Mouse (Mus musculus) forebrain, postnatal 0 days (tissue): Measurements from ENCODE around the gene Ube2s. TPM values are rescaled to one million over a fixed set of nuclear protein-coding genes. Genes with fewer than 3 reads are reported as not detected.

Experiments used
- ATAC-seq: fragments of 200-750 bp; cut with Nextera tagmentation; 2 replicates; pipeline ENCODE4 v1.8.0; 2017; ENCODE audit warnings: mild to moderate bottlenecking, moderate library complexity
- DNase-seq: peaks from one replicate; pipeline ENCODE4 v3.0.0-alpha.2; 2015
- H3K27ac ChIP-seq: fragments of 300-500 bp; sonication (generic); 2 replicates; pipeline ENCODE4 v1.5.1; 2014; ENCODE audit warnings: low read depth, mild to moderate bottlenecking, antibody characterized with exemption, low read length, moderate library complexity, mixed read lengths
- H3K27me3 ChIP-seq: fragments of 300-500 bp; sonication (generic); 2 replicates; pipeline ENCODE4 v1.6.1; 2014; ENCODE audit warnings: mild to moderate bottlenecking, low read length, mixed read lengths; ENCODE audit not compliant: insufficient read depth
- H3K36me3 ChIP-seq: fragments of 300-500 bp; sonication (generic); 2 replicates; pipeline ENCODE4 v1.6.1; 2014; ENCODE audit warnings: mild to moderate bottlenecking, moderate library complexity; ENCODE audit not compliant: insufficient read depth
- H3K4me1 ChIP-seq: fragments of 300-500 bp; sonication (generic); 2 replicates; pipeline ENCODE4 v1.6.1; 2014; ENCODE audit warnings: antibody characterized with exemption; ENCODE audit not compliant: insufficient read depth
- H3K4me2 ChIP-seq: fragments of 300-500 bp; sonication (generic); 2 replicates; pipeline ENCODE4 v1.6.1; 2014; ENCODE audit warnings: low read depth, mild to moderate bottlenecking, moderate library complexity
- H3K4me3 ChIP-seq: fragments of 300-500 bp; sonication (generic); 2 replicates; pipeline ENCODE4 v1.5.1; 2014; ENCODE audit warnings: low read depth, low read length, mixed read lengths
- H3K9ac ChIP-seq: fragments of 300-500 bp; sonication (generic); 2 replicates; pipeline ENCODE4 v1.6.1; 2014; ENCODE audit warnings: mild to moderate bottlenecking
- H3K9me3 ChIP-seq: fragments of 300-500 bp; sonication (generic); 2 replicates; pipeline ENCODE4 v1.6.1; 2016; ENCODE audit warnings: low read length
- CTCF ChIP-seq: sonication (generic); IDR thresholded peaks from 2 replicates; pipeline ENCODE4 v1.5.1; 2016; ENCODE audit warnings: antibody characterized with exemption, control low read depth, low read depth
- whole genome bisulfite sequencing: fragments of 180-500 bp; shearing (Covaris S2); extraction: QIAGEN DNeasy Blood & Tissue Kit; methylation state at CpG from one replicate; pipeline ENCODE4 v1.1.7; 2014; 5-methylcytosine and 5-hydroxymethylcytosine counted together
- polyA plus RNA-seq: library from polyadenylated mRNA; unstranded; fragments of >200 nt; fragmentation: Nextera tagmentation; extraction: Ambion mirVana; gene quantifications from 2 replicates; pipeline ENCODE4 v1.2.1, GENCODE M21; 2015
- total RNA-seq: library from RNA; depleted of rRNA; stranded (reverse); fragments of >200 nt; gene quantifications from 2 replicates; pipeline ENCODE4 v1.2.3, GENCODE M21; 2014; rRNA removed

Gene Ube2s
- total and polyA plus RNA-seq, 2 experiments from 2014 or later = 232 to 300 TPM

- 86% methylated on average over 22 of the region's 22 CpGs for WGBS
- H3K27me3 ChIP-seq = no peaks in the 10 kb centered on the region
- no peak overlapping the region for H3K27ac ChIP-seq
- TF ChIP-seq CTCF = no peak
- no peak overlapping the region for H3K9ac ChIP-seq
- peaks cover 7% of the 10 kb centered on the region; the same call in 1 of the 2 replicates for H3K4me1 ChIP-seq
- DNase-seq (no peak), ATAC-seq (no peak)
- no peak overlapping the region for H3K4me2 ChIP-seq
- H3K9me3 ChIP-seq = no peaks in the 10 kb centered on the region
- peaks cover 18% of the 10 kb centered on the region for H3K36me3 ChIP-seq
- H3K4me3 ChIP-seq = no peak overlapping the region
Observed at GRCm38 (mm10) chr7:4746326-4746980, 65.9 kb downstream of the Ube2s start.

DNA sequence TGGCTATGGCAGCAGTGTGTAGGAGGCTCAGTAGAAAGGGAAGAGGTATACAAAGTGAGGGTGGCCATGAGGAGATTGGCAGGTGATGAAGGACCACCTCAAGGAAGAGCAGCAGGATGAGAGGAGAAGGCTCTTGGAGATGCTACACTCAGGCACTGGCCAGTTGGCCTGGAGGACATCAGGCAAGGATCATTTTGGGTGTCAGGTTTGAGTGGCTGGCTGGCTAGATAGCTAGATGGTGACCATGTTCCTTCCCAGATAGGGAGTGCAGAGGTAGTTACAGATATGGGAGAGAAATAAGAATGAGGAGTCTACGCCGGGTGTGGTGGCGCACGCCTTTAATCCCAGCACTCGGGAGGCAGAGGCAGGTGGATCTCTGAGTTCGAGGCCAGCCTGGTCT is 67.5 kb downstream of the Ube2s start:
- DNase-seq (no peak), ATAC-seq (no peak)
- Histone ChIP-seq H3K27ac (no peak overlapping the region), H3K36me3 (peaks cover 18% of the 10 kb centered on the region), H3K4me1 (peaks cover 13% of the 10 kb centered on the region; the same call in 1 of the 2 replicates), H3K9ac (no peak overlapping the region), H3K9me3 (no peaks in the 10 kb centered on the region), H3K27me3 (no peaks in the 10 kb centered on the region), H3K4me2 (no peak overlapping the region), H3K4me3 (no peak overlapping the region)
- 95% methylated on average over 5 of the region's 6 CpGs for WGBS
- TF ChIP-seq CTCF = no peak

Other genes with a start within 250 kb of the Ube2s start
Only the 30 nearest of the 32 such genes appear.
- 0.54 and 2.9 TPM in 2 replicates for gene Ptprh, start 208.5 kb downstream of the Ube2s start, total RNA-seq
- gene Ptprh, start 208.5 kb downstream of the Ube2s start, polyA plus RNA-seq = 1.0 and 1.1 TPM in 2 replicates
- 10.8 and 11.8 TPM in 2 replicates for gene Tmem86b, start 181.2 kb downstream of the Ube2s start, total RNA-seq
- gene Tmem86b, start 181.2 kb downstream of the Ube2s start, polyA plus RNA-seq = 0.64 and 0.70 TPM in 2 replicates
- 89.3 and 99.1 TPM in 2 replicates for gene Ppp6r1, start 153.6 kb downstream of the Ube2s start, total RNA-seq
- 5.1 and 8.3 TPM in 2 replicates for gene Ppp6r1, start 153.6 kb downstream of the Ube2s start, polyA plus RNA-seq
- 188 and 219 TPM in 2 replicates for gene Hspbp1, start 127.5 kb downstream of the Ube2s start, total RNA-seq
- 206 and 214 TPM in 2 replicates for gene Hspbp1, start 127.5 kb downstream of the Ube2s start, polyA plus RNA-seq
- 188 and 205 TPM in 2 replicates for gene Brsk1, start 122.0 kb downstream of the Ube2s start, total RNA-seq
- gene Brsk1, start 122.0 kb downstream of the Ube2s start, polyA plus RNA-seq = 4.6 and 6.2 TPM in 2 replicates
- not detected in 2 replicates for gene Tmem150b, start 87.3 kb downstream of the Ube2s start, total RNA-seq
- 0.18 TPM in 1 of 2 replicates, not detected in the other for gene Tmem150b, start 87.3 kb downstream of the Ube2s start, polyA plus RNA-seq
- 36.8 and 59.1 TPM in 2 replicates for gene Kmt5c, start 72.5 kb downstream of the Ube2s start, total RNA-seq
- 32.3 and 35.1 TPM in 2 replicates for gene Kmt5c, start 72.5 kb downstream of the Ube2s start, polyA plus RNA-seq
- gene Cox6b2, start 59.5 kb downstream of the Ube2s start, total RNA-seq = 3.8 and 4.8 TPM in 2 replicates
- gene Cox6b2, start 59.5 kb downstream of the Ube2s start, polyA plus RNA-seq = 19.8 and 23.3 TPM in 2 replicates
- not detected in 2 replicates for gene Fam71e2, start 41.3 kb downstream of the Ube2s start, total RNA-seq
- not detected in 2 replicates for gene Fam71e2, start 41.3 kb downstream of the Ube2s start, polyA plus RNA-seq
- 1.2 and 2.6 TPM in 2 replicates for gene Il11, start 29.7 kb downstream of the Ube2s start, total RNA-seq
- 1.2 and 2.1 TPM in 2 replicates for gene Il11, start 29.7 kb downstream of the Ube2s start, polyA plus RNA-seq
- not detected in 2 replicates for gene Tmem190, start 29.7 kb downstream of the Ube2s start, total RNA-seq
- not detected in 2 replicates for gene Tmem190, start 29.7 kb downstream of the Ube2s start, polyA plus RNA-seq
- gene Tmem238, start 22.9 kb downstream of the Ube2s start, total RNA-seq = 7.3 and 10.1 TPM in 2 replicates
- gene Tmem238, start 22.9 kb downstream of the Ube2s start, polyA plus RNA-seq = 13.3 and 15.0 TPM in 2 replicates
- gene Rpl28, start 19.7 kb downstream of the Ube2s start, total RNA-seq = 161 and 191 TPM in 2 replicates
- gene Rpl28, start 19.7 kb downstream of the Ube2s start, polyA plus RNA-seq = 313 and 332 TPM in 2 replicates
- gene Shisa7, start 32.1 kb upstream of the Ube2s start, total RNA-seq = 52.4 and 66.6 TPM in 2 replicates
- 6.8 and 9.4 TPM in 2 replicates for gene Shisa7, start 32.1 kb upstream of the Ube2s start, polyA plus RNA-seq
- 2.5 and 6.6 TPM in 2 replicates for gene Isoc2b, start 57.7 kb upstream of the Ube2s start, total RNA-seq
- gene Isoc2b, start 57.7 kb upstream of the Ube2s start, polyA plus RNA-seq = 3.5 and 3.7 TPM in 2 replicates
- 4.8 and 4.9 TPM in 2 replicates for gene Isoc2a, start 64.6 kb upstream of the Ube2s start, total RNA-seq
- 0.26 and 0.39 TPM in 2 replicates for gene Isoc2a, start 64.6 kb upstream of the Ube2s start, polyA plus RNA-seq
- 0.48 and 0.85 TPM in 2 replicates for gene Gm36210, start 93.9 kb upstream of the Ube2s start, total RNA-seq
- 0.29 and 0.47 TPM in 2 replicates for gene Gm36210, start 93.9 kb upstream of the Ube2s start, polyA plus RNA-seq
- gene Zfp628, start 102.6 kb upstream of the Ube2s start, total RNA-seq = 5.4 and 9.2 TPM in 2 replicates
- 5.8 and 6.0 TPM in 2 replicates for gene Zfp628, start 102.6 kb upstream of the Ube2s start, polyA plus RNA-seq
- 45.5 and 69.9 TPM in 2 replicates for gene Nat14, start 109.4 kb upstream of the Ube2s start, total RNA-seq
- gene Nat14, start 109.4 kb upstream of the Ube2s start, polyA plus RNA-seq = 20.5 and 54.3 TPM in 2 replicates
- 0.54 and 1.7 TPM in 2 replicates for gene Ssc5d, start 113.2 kb upstream of the Ube2s start, total RNA-seq
- 0.51 and 0.63 TPM in 2 replicates for gene Ssc5d, start 113.2 kb upstream of the Ube2s start, polyA plus RNA-seq
- gene Sbk2, start 151.8 kb upstream of the Ube2s start, total RNA-seq = not detected in 2 replicates
- gene Sbk2, start 151.8 kb upstream of the Ube2s start, polyA plus RNA-seq = not detected in 2 replicates
- 0.23 and 0.76 TPM in 2 replicates for gene Sbk3, start 158.6 kb upstream of the Ube2s start, total RNA-seq
- 0.39 and 0.76 TPM in 2 replicates for gene Sbk3, start 158.6 kb upstream of the Ube2s start, polyA plus RNA-seq
- 34.6 and 34.7 TPM in 2 replicates for gene Zfp579, start 183.6 kb upstream of the Ube2s start, total RNA-seq
- 36.7 and 42.6 TPM in 2 replicates for gene Zfp579, start 183.6 kb upstream of the Ube2s start, polyA plus RNA-seq
- 4.6 and 6.4 TPM in 2 replicates for gene Zfp524, start 201.8 kb upstream of the Ube2s start, total RNA-seq
- gene Zfp524, start 201.8 kb upstream of the Ube2s start, polyA plus RNA-seq = 5.0 and 5.3 TPM in 2 replicates
- gene Fiz1, start 202.1 kb upstream of the Ube2s start, total RNA-seq = 30.0 and 33.9 TPM in 2 replicates
- gene Fiz1, start 202.1 kb upstream of the Ube2s start, polyA plus RNA-seq = 26.9 and 28.6 TPM in 2 replicates
- not detected in 2 replicates for gene Gm44973, start 202.9 kb upstream of the Ube2s start, total RNA-seq
- gene Gm44973, start 202.9 kb upstream of the Ube2s start, polyA plus RNA-seq = 3.1 TPM in 2 replicates
- gene Zfp865, start 207.8 kb upstream of the Ube2s start, total RNA-seq = 27.3 and 33.3 TPM in 2 replicates
- gene Zfp865, start 207.8 kb upstream of the Ube2s start, polyA plus RNA-seq = 5.6 and 5.8 TPM in 2 replicates
- 70.7 and 104 TPM in 2 replicates for gene Ccdc106, start 208.0 kb upstream of the Ube2s start, total RNA-seq
- gene Ccdc106, start 208.0 kb upstream of the Ube2s start, polyA plus RNA-seq = 69.7 and 79.8 TPM in 2 replicates
- gene 4632433K11Rik, start 221.5 kb upstream of the Ube2s start, total RNA-seq = 0.24 TPM in 1 of 2 replicates, not detected in the other
- gene 4632433K11Rik, start 221.5 kb upstream of the Ube2s start, polyA plus RNA-seq = not detected in 2 replicates
- gene Zfp784, start 225.9 kb upstream of the Ube2s start, total RNA-seq = 5.2 and 5.6 TPM in 2 replicates
- 4.1 and 5.0 TPM in 2 replicates for gene Zfp784, start 225.9 kb upstream of the Ube2s start, polyA plus RNA-seq